Mouse (Mus musculus) common myeloid progenitor, adult 5-6 weeks (primary cell): ENCODE results near the gene Colgalt1. TPM values are rescaled to one million over a fixed set of nuclear protein-coding genes. Genes with fewer than 3 reads are reported as not detected.

Source experiments
- ATAC-seq: replicated peaks from 2 replicates; pipeline ENCODE4 v1.8.0; 2016; ENCODE audit warnings: low read depth, mild to moderate bottlenecking, moderate TSS enrichment, inconsistent platforms; ENCODE audit not compliant: poor library complexity, severe bottlenecking
- total RNA-seq: library from RNA; stranded (forward); fragments of 200-1000, 187-1606 nt; gene quantifications from 2 replicates; pipeline ENCODE4 v1.2.3, GENCODE M21; 2017

Gene Colgalt1
- total RNA-seq, 1 experiment from 2014 or later, result 75.2 TPM

GRCm38 (mm10) chr8:71665331-71666130 lies 54.7 kb downstream of the Colgalt1 start:
- peak; percentile 59 for ATAC-seq

- no peak for ATAC-seq
Observed at GRCm38 (mm10) chr8:71666855-71667254, 56.1 kb downstream of the Colgalt1 start.

GRCm38 (mm10) chr8:71667256-71667655 lies 56.5 kb downstream of the Colgalt1 start:
- no peak for ATAC-seq

DNA sequence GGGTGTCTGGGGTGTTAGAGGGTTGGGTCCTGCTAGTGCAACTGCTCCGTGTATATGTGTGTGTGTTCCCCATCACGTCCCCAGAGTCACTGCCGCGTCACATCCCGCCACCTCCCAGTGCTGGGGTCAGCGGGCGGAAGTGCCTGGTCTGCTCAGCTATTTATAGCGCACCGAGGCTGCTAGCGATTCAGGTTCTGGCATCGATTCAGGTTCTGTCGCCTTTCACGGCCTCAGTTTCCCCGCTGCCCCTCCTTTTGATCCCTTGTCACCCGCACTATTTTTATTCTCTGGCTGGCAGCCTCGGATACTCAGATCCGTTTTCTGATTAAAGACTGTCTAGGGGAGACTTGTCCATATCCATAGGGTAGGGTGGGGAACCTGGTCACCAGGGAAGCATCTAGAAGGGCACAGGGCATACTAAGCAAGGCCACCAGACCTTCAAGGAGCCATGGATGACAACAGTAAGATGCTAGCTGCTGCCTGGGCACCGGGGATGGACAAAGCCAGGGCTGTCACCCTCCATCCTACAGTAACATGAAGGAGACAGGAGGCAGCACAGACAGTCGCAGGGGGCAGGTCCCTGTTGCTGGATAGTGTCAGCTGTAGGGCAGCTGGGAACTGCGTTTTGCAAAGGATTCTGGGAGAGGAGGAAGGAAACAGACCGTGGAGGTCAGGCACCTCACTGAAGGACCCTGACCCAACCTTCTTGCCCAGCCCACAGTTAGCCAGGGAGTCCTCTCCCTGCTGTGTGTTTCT lies 57.6 kb downstream of the Colgalt1 start:
- ATAC-seq, result peak; percentile 46

DNA sequence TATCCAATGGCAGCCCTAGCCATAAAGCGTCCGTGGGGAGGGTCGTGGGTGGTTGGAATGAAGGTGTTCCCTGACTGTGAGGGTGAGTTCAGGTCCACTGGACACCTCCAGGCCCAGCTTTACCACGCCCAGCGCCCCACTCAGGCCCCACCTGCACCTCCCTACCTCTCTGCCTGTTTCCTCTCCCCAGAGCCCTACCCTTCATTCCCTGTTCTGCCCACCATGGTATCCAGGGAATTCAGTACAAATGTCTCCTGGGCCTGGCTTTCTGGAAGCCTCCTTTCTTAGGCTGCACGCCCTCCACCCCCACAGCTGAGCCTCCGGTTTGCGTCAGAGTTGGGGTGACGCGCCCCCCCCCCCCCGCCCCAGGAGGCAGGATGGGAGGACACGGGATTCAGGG lies 59.4 kb downstream of the Colgalt1 start:
- ATAC-seq, result no peak

- ATAC-seq, result peak; percentile 1; the same call in 1 of the 2 replicates
Observed at GRCm38 (mm10) chr8:71670621-71671548, 60.1 kb downstream of the Colgalt1 start.

DNA sequence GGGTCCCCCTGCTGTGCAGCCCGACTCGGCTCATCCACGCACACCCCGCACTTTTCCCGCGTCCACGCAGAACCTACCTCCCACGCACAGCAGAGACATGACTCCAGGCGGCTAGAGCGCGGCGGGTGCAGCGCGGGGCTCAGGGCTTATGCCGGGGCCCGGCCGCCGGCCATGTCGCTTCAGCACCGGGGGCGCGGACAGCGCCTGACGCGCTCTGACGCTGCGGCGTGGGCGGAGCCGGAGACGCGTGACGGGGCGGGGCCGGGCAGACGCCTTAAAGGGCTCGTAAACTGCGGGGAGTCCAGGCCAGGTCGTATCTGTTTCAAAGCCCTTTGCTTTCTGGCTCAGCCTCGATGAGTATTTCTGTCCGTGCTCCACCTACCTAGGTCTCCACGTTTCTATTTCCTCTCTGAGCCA lies 60.8 kb downstream of the Colgalt1 start, which contains the start of gene Unc13a:
Unc13a (minus strand) TSS at position 209 of the 417 bp plus-strand sequence.
- ATAC-seq, result peak; percentile 53

DNA sequence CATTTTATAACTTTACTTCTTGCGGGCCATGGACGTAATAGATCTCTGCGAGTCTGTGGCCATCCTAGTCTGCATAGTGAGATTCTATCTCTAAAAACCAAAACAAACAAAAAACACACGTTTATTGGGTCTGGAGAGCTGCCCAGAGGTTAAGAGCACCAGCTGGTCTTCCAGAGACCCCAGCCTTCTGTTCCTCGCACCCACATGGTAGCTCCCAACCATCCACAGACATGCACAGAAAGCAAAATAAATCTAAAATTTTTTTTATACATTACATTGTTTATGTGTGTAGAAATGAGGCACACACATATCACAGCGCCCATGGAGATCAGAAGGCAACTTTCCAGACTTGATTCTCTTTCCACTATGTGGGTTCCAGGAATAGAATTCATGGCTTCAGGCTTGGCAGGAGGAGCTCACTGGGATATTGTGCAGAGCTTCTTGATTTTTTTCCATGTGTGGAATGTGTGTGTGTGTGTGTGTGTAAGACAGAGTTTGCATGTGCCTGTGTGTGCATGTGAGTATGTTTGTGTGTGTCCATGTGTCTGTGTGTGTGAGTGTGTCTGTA lies 61.5 kb downstream of the Colgalt1 start:
- no peak for ATAC-seq

GRCm38 (mm10) chr8:71674071-71674470 lies 63.3 kb downstream of the Colgalt1 start:
- ATAC-seq, result no peak

Other genes starting within 250 kb of the Colgalt1 start
- 137 and 155 TPM in 2 replicates for gene Use1, start 244.2 kb upstream of the Colgalt1 start, total RNA-seq
- gene Ocel1, start 239.7 kb upstream of the Colgalt1 start, total RNA-seq, result 10.7 and 18.6 TPM in 2 replicates
- gene Nr2f6, start 229.0 kb upstream of the Colgalt1 start, total RNA-seq, result 3.0 and 4.3 TPM in 2 replicates
- gene Ushbp1, start 215.2 kb upstream of the Colgalt1 start, total RNA-seq, result not detected in 2 replicates
- 84.6 and 89.2 TPM in 2 replicates for gene Babam1, start 214.1 kb upstream of the Colgalt1 start, total RNA-seq
- 9.0 and 13.0 TPM in 2 replicates for gene Ankle1, start 205.0 kb upstream of the Colgalt1 start, total RNA-seq
- gene Abhd8, start 147.3 kb upstream of the Colgalt1 start, total RNA-seq, result 6.5 and 13.3 TPM in 2 replicates
- gene Mrpl34, start 146.0 kb upstream of the Colgalt1 start, total RNA-seq, result 79.0 and 80.0 TPM in 2 replicates
- 9.6 and 17.6 TPM in 2 replicates for gene Dda1, start 141.8 kb upstream of the Colgalt1 start, total RNA-seq
- gene Ano8, start 125.0 kb upstream of the Colgalt1 start, total RNA-seq, result 5.4 and 6.6 TPM in 2 replicates
- 22.6 and 22.7 TPM in 2 replicates for gene Gtpbp3, start 122.9 kb upstream of the Colgalt1 start, total RNA-seq
- 3.0 and 3.6 TPM in 2 replicates for gene Plvap, start 99.2 kb upstream of the Colgalt1 start, total RNA-seq
- gene Ccdc194, start 85.3 kb upstream of the Colgalt1 start, total RNA-seq, result not detected in 2 replicates
- gene Bst2, start 73.5 kb upstream of the Colgalt1 start, total RNA-seq, result 35.4 and 49.8 TPM in 2 replicates
- 84.7 and 86.2 TPM in 2 replicates for gene Mvb12a, start 68.1 kb upstream of the Colgalt1 start, total RNA-seq
- not detected in 2 replicates for gene Tmem221, start 52.1 kb upstream of the Colgalt1 start, total RNA-seq
- gene Nxnl1, start 44.4 kb upstream of the Colgalt1 start, total RNA-seq, result not detected in 2 replicates
- gene Slc27a1, start 42.1 kb upstream of the Colgalt1 start, total RNA-seq, result 6.8 and 9.5 TPM in 2 replicates
- gene Pgls, start 18.8 kb upstream of the Colgalt1 start, total RNA-seq, result 116 and 131 TPM in 2 replicates
- gene Fam129c, start 13.3 kb upstream of the Colgalt1 start, total RNA-seq, result 0.97 and 2.3 TPM in 2 replicates
- gene Unc13a, start 60.8 kb downstream of the Colgalt1 start, total RNA-seq, result 0.46 and 11.3 TPM in 2 replicates
- gene Jak3, start 65.3 kb downstream of the Colgalt1 start, total RNA-seq, result 9.4 and 14.1 TPM in 2 replicates
- 3.4 and 3.5 TPM in 2 replicates for gene Insl3, start 78.2 kb downstream of the Colgalt1 start, total RNA-seq
- 0.23 TPM in 1 of 2 replicates, not detected in the other for gene B3gnt3, start 90.8 kb downstream of the Colgalt1 start, total RNA-seq
- gene Fcho1, start 114.7 kb downstream of the Colgalt1 start, total RNA-seq, result 64.3 and 91.5 TPM in 2 replicates